Mouse (Mus musculus): ENCODE data around the gene Nutm1. TPM values are rescaled to one million over a fixed set of nuclear protein-coding genes. Genes with fewer than 3 reads are reported as not detected.

Nutm1 gene
- polyA plus RNA-seq, 1 experiment from 2014 or later, result not detected

Other genes with a start within 250 kb of the Nutm1 start
- not detected in 2 replicates for gene Olfr1310, start 246.6 kb downstream of the Nutm1 start, polyA plus RNA-seq (2014; fragmentation: Nextera tagmentation; extraction: Ambion mirVana)
- not detected in 2 replicates for gene Olfr1311, start 234.9 kb downstream of the Nutm1 start, polyA plus RNA-seq (2014; fragmentation: Nextera tagmentation; extraction: Ambion mirVana)
- not detected in 2 replicates for gene Olfr1312, start 209.1 kb downstream of the Nutm1 start, polyA plus RNA-seq (2014; fragmentation: Nextera tagmentation; extraction: Ambion mirVana)
- gene Olfr1313, start 181.4 kb downstream of the Nutm1 start, polyA plus RNA-seq (2014; fragmentation: Nextera tagmentation; extraction: Ambion mirVana), result not detected in 2 replicates
- not detected in 2 replicates for gene Olfr1314, start 162.5 kb downstream of the Nutm1 start, polyA plus RNA-seq (2014; fragmentation: Nextera tagmentation; extraction: Ambion mirVana)
- gene Olfr1315-ps1, start 143.9 kb downstream of the Nutm1 start, polyA plus RNA-seq (2014; fragmentation: Nextera tagmentation; extraction: Ambion mirVana), result not detected in 2 replicates
- gene Olfr1316, start 124.3 kb downstream of the Nutm1 start, polyA plus RNA-seq (2014; fragmentation: Nextera tagmentation; extraction: Ambion mirVana), result not detected in 2 replicates
- not detected in 2 replicates for gene Olfr1317, start 119.0 kb downstream of the Nutm1 start, polyA plus RNA-seq (2014; fragmentation: Nextera tagmentation; extraction: Ambion mirVana)
- not detected in 2 replicates for gene Olfr1318, start 105.1 kb downstream of the Nutm1 start, polyA plus RNA-seq (2014; fragmentation: Nextera tagmentation; extraction: Ambion mirVana)
- gene Lpcat4, start 19.8 kb downstream of the Nutm1 start, polyA plus RNA-seq (2014; fragmentation: Nextera tagmentation; extraction: Ambion mirVana), result 23.0 and 26.4 TPM in 2 replicates
- 197 and 199 TPM in 2 replicates for gene Nop10, start 2.6 kb upstream of the Nutm1 start, polyA plus RNA-seq (2014; fragmentation: Nextera tagmentation; extraction: Ambion mirVana)
- 18.9 and 19.9 TPM in 2 replicates for gene Slc12a6, start 6.5 kb upstream of the Nutm1 start, polyA plus RNA-seq (2014; fragmentation: Nextera tagmentation; extraction: Ambion mirVana)
- not detected in 2 replicates for gene Gm21985, start 7.0 kb upstream of the Nutm1 start, polyA plus RNA-seq (2014; fragmentation: Nextera tagmentation; extraction: Ambion mirVana)
- 90.8 and 98.1 TPM in 2 replicates for gene Emc4, start 108.7 kb upstream of the Nutm1 start, polyA plus RNA-seq (2014; fragmentation: Nextera tagmentation; extraction: Ambion mirVana)
- 47.7 and 49.3 TPM in 2 replicates for gene Katnbl1, start 119.9 kb upstream of the Nutm1 start, polyA plus RNA-seq (2014; fragmentation: Nextera tagmentation; extraction: Ambion mirVana)
- gene Emc7, start 195.7 kb upstream of the Nutm1 start, polyA plus RNA-seq (2014; fragmentation: Nextera tagmentation; extraction: Ambion mirVana), result 17.5 and 19.4 TPM in 2 replicates
- gene Chrm5, start 221.5 kb upstream of the Nutm1 start, polyA plus RNA-seq (2014; fragmentation: Nextera tagmentation; extraction: Ambion mirVana), result 0.36 TPM in 1 of 2 replicates, not detected in the other
- gene Aven, start 233.7 kb upstream of the Nutm1 start, polyA plus RNA-seq (2014; fragmentation: Nextera tagmentation; extraction: Ambion mirVana), result 7.1 and 8.0 TPM in 2 replicates